Mouse (Mus musculus) granulocyte monocyte progenitor cell, adult 5-6 weeks (primary cell): ENCODE data around the gene C1qtnf1. TPM values are rescaled to one million over a fixed set of nuclear protein-coding genes. Genes with fewer than 3 reads are reported as not detected.

Source experiments
- ATAC-seq: replicated peaks from 2 replicates; pipeline ENCODE4 v1.8.0; 2016; ENCODE audit warnings: mild to moderate bottlenecking, moderate TSS enrichment, inconsistent platforms; ENCODE audit not compliant: poor library complexity, severe bottlenecking
- total RNA-seq, 2 experiments: library from RNA; stranded (forward) in 1 of 2; stranded (reverse) in 1 of 2; fragments of 200-712, 200-1000 nt in 1 of 2; fragments of >200 nt in 1 of 2; fragmentation: Nextera tagmentation in 1 of 2; gene quantifications; 2 replicates each; pipeline ENCODE4 v1.2.3; 2014 to 2017

Gene C1qtnf1
- total RNA-seq, 2 experiments from 2014 or later, result not detected

GRCm38 (mm10) chr11:118491230-118491629 is 63.2 kb downstream of the C1qtnf1 start:
- ATAC-seq, result no peak

- ATAC-seq, result no peak
Measured at GRCm38 (mm10) chr11:118493458-118493857, 65.5 kb downstream of the C1qtnf1 start.

- ATAC-seq, result no peak
Measured at GRCm38 (mm10) chr11:118494001-118494737, 66.2 kb downstream of the C1qtnf1 start.

- ATAC-seq, result no peak
Measured at GRCm38 (mm10) chr11:118495065-118495464, 67.1 kb downstream of the C1qtnf1 start.

- ATAC-seq, result no peak
Measured at GRCm38 (mm10) chr11:118496066-118496689, 68.2 kb downstream of the C1qtnf1 start.

Other genes starting within 250 kb of the C1qtnf1 start
- gene Cyth1, start 179.6 kb upstream of the C1qtnf1 start, total RNA-seq (2014; fragmentation: Nextera tagmentation), result 24.9 and 27.7 TPM in 2 replicates
- 38.6 and 43.6 TPM in 2 replicates for gene Cyth1, start 179.6 kb upstream of the C1qtnf1 start, total RNA-seq (2017)
- 27.6 and 28.6 TPM in 2 replicates for gene Usp36, start 138.0 kb upstream of the C1qtnf1 start, total RNA-seq (2014; fragmentation: Nextera tagmentation)
- 9.3 and 12.5 TPM in 2 replicates for gene Usp36, start 138.0 kb upstream of the C1qtnf1 start, total RNA-seq (2017)
- gene Cep295nl, start 85.7 kb upstream of the C1qtnf1 start, total RNA-seq (2014; fragmentation: Nextera tagmentation), result not detected in 2 replicates
- not detected in 2 replicates for gene Cep295nl, start 85.7 kb upstream of the C1qtnf1 start, total RNA-seq (2017)
- gene Timp2, start 72.5 kb upstream of the C1qtnf1 start, total RNA-seq (2014; fragmentation: Nextera tagmentation), result 1.8 and 3.5 TPM in 2 replicates
- 2.5 and 12.7 TPM in 2 replicates for gene Timp2, start 72.5 kb upstream of the C1qtnf1 start, total RNA-seq (2017)
- gene Lgals3bp, start 26.1 kb upstream of the C1qtnf1 start, total RNA-seq (2014; fragmentation: Nextera tagmentation), result 85.3 and 107 TPM in 2 replicates
- 36.0 and 44.8 TPM in 2 replicates for gene Lgals3bp, start 26.1 kb upstream of the C1qtnf1 start, total RNA-seq (2017)
- 29.7 and 34.6 TPM in 2 replicates for gene Cant1, start 9.1 kb upstream of the C1qtnf1 start, total RNA-seq (2014; fragmentation: Nextera tagmentation)
- gene Cant1, start 9.1 kb upstream of the C1qtnf1 start, total RNA-seq (2017), result 18.6 and 21.0 TPM in 2 replicates
- gene Engase, start 48.6 kb downstream of the C1qtnf1 start, total RNA-seq (2014; fragmentation: Nextera tagmentation), result 2.2 and 4.8 TPM in 2 replicates
- gene Engase, start 48.6 kb downstream of the C1qtnf1 start, total RNA-seq (2017), result 2.4 and 5.7 TPM in 2 replicates